Mouse (Mus musculus) induced T-regulatory cell, adult 2 months (primary cell): ENCODE measurements around the gene Mag.
"Not testable (repeated sequence)": the region's sequence is repeated elsewhere in the genome, so short reads cannot be mapped to it uniquely, and the experiment has no call there.

Source experiments
- DNase-seq: peaks from one replicate; pipeline ENCODE4 v3.0.0-alpha.2; 2012; ENCODE audit warnings: low read depth

Mag gene

DNA sequence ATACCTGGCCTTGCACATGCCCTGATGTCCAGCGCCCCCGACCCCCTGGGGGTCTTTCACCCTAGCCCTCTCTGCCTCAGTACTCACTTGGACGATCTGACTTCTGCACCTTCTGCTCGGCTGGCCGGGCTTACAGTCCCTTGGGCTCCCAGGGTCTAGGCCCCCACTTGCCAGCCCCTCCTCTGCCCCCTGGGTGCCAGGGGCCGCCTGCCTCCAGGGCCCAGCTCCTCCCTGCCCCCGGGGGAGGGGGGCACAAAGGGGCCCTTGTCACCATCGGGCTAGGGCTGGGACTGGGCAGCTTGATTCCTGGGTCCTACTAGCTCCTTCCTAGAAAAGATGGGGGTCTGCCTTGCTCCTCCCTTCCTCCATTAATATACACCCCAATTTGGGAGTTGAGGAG is at the start of gene Mag:
Gene Mag (minus strand): TSS at position 142 of the 400 bp plus-strand sequence.
- DNase-seq = no peak

DNA sequence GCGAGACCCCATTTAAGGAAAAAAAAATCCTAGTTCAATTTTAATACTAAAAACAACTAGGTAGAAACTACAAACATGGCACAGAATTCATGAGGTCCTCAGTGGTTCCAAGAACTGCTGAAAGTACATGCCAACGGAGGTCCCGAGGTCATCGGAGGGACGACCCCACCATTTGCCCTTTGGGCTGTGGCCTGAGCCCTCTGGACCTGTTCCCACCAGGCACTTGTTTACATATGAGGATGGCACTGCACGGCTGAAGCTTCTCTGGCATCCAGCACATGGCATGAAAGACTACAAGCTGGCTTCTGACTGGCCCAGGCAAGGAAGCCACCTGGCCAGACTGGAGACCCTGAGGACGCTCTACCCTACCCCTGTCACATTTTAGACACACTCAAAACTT is 49.7 kb upstream of the Mag start:
- no peak for DNase-seq

DNA sequence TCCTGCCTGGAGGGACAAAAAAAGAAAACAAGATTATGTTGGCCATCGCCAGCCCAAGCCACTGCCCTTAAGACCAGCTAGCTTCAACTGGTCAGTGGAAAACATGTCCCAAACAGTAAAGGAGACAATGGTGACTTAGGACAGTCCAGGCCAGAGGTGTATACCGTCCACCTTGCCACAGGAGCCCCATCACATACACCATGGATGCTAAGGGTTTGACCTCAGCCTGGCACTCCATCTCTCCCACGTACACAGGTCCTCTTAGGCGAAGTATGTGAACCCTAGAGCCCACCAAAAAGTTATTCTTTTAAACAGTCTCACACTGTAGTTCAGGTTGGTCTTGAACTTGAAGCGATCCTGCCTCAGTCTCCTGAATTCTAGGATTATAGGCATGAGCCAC is 48.2 kb upstream of the Mag start:
- DNase-seq = no peak

DNA sequence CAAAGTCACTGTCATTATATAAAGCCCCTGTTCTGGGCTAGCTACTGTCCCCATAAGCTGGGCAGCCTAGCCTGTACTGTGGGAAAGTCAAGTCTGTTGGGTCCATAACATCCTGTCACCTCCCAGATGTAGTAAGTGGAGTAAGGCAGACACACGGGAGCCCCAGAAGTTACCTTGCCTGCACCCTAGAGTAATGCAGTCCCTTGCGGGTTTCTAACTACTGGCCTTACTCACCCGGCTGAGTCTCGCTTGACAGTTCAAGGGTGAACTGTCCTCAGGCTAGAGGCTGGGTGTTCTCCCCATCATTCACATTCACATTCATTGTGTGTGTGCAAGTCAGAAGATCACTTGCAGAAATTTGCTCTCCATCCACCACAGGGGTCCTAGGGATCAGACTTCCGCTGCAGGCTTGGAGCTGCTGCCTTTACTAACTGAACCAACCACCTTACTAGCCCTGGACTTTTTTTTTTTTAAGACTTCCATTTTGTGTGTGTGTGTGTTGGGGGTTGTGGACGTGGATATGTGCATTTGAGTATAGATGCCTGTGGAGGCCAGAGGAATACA is 45.2 kb upstream of the Mag start:
- no peak for DNase-seq

DNA sequence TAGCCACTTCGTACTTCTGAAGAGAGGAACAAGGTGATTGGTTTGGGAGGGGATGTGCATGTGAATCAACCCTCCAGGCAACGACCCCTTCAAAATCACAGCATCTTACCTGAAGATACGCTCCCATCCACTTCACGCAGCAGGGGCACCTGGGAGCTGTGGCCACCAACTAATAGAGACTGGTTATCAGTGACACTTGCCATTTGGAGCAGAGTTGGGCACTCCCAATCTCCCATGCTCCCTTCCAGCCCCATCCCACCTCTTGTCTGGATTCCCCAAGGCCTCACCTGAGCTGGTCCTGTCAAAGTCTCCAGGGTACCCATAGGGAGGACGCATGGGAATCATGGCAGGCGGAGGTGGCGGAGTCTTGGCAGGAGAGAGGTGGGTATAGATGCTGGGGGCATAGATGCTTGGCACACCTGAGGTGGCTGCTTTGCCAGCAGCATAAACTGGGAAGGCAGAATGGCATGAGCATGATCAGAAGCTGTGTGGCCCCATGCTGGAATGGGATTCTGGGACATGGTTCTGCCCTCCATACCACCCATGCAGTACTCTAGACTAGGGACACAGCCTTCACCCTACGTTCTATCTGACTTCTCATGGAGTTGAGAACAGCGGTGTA is 44.3 kb upstream of the Mag start:
- no peak for DNase-seq

DNA sequence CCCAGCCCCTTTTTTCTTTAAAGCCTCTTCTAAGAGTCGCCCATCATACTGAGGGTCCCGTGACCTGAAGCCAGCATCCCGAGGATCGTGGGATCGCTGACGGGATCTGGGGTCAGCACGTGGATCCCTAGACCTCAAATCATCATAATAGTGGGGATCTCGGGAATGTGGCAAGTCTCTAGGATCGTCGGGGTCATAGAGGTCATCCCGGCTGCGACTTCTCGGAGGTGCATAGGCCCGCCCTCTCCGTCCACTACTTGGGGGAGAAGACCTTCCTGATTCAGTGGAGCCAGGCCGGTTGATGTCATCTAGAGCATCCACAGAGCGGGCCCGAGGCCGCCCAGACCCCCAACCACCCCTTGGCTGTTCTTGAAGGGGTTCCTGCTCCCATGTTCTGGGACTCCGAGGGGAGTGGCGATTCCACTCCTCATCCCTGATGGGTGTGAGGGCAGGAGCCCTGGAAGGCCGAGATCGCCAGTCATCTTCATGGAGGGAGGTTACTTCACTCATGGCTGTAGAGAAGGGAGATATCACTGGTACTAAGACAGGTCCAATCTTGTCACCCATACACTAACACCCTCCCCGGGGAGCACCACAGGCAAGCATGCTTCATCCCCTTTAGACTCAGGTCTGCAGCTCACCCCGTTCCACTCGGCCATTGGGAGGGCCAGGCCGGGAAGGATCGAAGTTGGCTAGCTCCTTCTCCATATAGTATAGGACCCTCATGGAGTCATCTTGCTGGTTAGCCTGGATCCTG is 43.6 kb upstream of the Mag start:
- DNase-seq = no peak

DNA sequence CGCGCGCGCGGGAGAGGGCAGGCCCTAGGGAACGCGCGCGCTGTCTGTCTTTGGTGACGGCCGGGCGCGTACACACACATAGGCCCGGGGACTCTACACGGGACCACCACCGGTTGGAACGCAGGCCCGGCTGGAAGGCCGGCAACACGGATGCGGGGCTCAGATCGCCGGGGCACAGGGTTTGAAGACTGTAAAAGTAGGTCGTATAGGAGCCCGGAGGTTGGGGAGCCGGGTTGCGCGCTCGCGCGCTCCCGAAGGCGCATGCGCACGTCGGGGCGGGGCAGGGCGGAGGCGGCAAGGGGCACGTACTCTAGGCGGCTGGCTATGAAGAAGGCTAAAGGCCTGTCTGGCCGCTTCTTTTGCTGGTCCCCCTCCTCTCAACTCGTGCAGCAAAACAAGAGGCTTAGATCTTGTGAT is 42.7 kb upstream of the Mag start:
- DNase-seq = peak; percentile 95

DNA sequence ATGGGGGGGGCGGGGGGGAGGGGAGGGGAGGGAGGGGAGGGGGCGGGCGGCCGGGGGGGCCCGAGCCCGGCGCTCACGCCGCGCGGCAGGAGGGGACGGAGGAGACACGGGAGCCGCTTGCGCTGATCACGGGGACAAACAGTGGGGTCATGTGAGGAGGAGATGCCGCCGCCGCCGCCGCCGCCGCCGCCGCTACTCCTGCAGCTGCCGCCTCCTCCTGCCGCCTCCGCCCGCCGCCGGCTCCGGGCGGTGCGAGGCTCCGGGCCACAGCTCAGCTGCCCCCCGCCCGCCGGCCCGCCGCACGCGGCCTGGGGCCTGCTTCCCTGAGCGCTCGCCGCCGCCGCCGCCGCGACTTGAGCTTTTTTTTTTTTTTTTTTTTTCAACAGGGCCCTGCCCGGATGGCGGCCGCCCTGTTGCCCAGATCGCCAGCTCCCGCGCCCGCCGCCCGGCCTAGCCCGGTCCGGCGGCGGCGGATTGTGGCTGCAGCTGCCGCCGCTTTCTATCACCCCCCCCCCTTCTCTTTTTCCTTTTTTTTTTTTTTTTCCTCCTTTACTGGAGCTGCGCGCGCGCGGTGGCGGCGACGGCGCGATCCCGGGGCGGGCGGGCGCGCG is 42.2 kb upstream of the Mag start, which contains the start of gene Usf2:
Gene Usf2 (minus strand): TSS at position 48 of the 611 bp plus-strand sequence.
- peak; percentile 83 for DNase-seq

DNA sequence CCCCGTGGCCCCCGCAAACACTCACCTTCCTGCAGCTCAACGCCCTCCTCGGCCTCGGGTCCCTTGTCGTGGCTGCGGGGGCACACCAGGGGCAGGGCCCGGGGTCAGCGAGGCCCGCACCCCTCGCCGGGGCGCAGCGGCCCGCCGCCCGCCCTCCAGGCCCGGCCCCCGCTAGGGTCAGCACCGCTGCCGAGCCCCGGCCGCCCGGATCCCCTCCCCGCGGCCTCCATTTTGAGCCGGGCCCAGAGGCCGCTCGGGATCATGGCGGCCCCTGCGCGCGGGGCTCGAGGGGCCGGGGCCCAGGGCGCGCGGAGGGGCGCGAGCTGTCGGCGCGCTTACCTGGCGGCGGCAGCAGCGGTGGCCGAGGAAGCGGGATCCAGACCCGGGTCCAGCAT is 41.7 kb upstream of the Mag start:
- peak; percentile 64 for DNase-seq

DNA sequence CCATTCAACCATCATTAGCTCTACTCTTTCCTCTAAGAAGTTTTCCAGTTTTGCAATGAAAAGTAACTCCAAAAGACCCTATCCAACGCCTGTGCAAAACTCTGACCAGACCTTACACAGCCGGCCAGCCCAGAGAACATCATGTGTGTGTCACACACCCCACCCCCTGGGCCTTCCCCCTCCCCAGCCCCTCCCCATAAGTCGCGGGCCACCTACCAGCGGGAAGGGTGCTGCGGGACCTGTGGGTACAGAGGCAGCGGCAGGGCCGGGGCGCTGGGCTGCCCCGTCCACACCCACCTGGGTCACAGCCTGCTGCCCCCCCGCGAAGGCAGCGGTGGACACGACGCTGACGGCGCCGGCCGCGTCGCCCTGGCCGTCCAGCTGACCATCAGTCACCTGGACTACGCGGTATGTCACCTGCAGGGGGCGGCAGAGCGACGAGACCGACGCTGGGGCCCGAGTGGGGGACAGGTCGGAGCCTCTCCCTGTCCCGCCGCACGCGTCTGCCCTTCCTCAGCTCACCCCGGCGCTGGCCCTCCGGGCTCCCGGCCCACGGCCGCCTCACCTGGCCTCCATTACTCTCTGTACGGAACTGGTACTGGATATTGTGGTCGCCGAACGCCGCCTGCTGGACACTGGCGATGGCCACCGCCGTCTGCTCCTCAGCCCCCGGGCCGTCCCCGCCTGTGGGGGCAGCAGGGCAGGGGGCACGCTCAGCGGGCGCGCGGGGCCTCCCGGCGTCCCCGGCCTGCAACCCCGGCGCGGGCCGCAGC is 41.1 kb upstream of the Mag start:
- DNase-seq = peak; percentile 86

DNA sequence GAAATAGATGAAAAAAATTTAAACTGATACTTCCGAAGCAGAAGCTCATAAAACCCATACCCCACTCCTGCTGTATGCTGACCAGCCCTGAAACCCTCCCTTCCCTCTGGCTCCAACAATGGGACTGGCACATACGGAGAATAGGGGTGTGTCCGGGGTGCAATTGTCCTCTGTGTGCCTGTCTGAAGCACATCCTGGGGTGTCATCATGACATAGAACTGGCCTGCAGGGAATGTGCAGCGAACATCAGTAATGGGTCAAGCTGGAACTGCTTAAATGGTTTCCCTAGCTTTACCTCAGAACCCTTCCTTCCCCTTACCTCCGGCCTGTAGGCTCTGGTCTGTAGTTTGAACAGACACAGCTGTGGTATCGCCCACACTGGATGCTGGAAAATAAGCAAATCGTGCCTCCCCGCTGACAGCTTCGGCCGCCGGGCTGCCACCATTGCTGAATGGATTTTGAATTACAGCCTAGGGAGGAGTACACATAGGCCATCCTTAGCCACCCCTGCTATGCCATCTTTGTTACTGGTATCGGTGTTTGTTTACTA is 40.4 kb upstream of the Mag start:
- no peak for DNase-seq

DNA sequence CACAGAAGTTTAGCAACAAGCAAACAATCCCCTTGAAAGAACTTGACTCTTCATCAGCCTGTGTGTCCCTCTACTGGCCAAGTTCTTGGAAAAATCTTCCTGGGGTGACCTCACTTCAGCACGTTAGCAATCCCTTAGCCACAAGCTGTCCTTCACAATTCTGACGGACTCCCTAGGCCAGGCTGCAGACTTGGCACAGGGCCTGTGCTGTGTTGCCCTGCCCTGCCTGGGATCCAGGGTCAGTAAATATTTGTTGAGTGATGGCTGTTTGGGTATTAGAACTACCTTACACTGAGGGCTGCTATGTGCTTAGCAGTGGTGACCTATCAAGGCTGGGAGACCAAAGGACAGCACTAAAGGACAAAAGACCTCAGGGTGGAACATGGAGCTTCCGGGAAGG is 39.4 kb upstream of the Mag start:
- no peak for DNase-seq

DNA sequence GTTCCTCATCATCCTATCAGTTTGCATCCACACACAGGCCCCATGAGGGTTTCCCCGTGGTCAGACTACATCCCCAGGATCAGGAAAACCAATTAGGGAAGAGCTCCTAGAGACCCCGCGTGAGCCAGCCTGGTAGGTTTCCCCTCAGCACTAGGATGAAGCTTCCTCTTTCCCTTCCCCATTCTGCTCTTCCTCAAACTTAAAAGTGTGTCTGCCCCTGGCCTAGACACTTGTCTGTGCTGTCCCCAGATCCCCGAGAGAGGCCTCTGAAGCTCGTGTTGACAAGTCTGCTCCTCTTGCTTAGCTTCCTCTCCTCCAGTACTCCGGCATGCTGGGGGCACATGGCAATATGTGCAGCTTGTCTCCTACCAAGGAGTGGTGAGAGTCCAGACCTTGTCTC is 38.8 kb upstream of the Mag start:
- DNase-seq = no peak

DNA sequence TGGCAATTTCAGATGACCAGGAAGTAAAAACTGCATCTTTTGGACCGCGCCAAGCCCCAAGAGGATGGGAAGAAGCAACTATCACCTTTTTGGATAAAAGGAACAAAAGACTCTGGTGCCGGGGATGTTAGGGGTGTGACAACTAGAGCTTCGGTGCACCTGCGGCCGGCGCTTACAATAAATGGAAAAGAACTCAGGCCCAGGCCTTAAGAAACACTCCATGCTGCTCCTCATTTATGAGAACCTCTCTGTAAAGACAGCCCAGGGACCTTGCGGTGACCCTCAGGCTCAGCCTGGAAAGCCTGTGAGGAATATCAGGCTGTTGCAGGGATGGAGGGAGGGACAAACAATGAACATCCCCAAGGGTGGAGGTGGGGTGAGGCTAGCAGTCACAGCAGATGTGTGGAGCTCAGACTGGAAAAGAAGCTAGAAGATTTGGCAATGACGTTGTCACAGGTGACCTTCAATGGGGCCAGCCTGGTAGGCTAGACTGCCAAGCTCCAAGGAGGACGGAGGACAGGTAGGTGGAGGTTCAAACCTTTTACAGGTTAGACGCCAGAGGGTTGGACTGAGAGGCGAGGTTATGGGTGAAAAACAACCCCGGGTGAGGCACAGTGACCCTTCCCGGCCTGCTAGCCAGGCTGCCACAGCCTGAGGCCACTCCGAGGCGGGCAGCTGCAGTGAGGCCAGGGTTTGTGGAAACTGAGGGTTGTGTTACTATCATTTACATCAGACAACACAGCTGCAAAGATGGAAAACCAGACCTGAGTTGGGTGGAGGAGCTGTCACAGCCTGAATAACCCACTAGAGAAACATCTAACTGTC is 38.0 kb upstream of the Mag start:
- no peak for DNase-seq

DNA sequence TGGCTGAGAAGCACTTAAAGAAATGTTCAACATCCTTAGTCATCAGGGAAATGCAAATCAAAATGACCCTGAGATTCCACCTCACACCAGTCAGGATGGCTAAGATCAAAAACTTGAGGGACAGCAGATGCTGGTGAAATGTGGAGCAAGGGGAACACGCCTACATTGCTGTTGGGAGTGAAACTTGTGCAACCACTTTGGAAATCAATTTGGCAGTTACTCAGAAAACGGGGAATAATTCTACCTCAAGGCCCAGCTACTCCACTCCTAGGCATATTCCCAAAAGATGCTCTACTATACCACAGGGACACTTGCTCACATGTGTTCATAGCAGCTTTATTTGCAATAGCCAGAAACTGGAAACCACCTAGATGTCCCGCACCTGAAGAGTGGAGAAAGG is 35.2 kb upstream of the Mag start:
- DNase-seq = not testable (repeated sequence)

DNA sequence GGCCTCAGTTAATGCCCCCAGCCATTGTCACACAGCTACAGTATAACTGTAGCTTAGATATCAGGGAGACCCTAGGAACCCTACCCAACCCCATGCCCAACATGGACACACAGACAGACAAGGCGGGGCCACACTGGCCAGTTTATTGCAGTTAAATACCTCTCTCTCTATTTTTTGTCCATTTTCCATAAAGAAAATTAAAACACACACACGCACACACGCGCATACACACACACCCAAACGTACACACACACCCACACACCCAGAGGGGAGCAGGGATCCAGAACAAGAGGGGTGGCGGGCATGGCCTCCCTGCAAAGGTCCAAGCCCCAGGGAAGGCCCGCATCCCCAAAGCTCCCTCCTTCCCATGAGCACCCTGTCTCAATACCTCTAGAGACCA is 31.2 kb upstream of the Mag start:
- no peak for DNase-seq

DNA sequence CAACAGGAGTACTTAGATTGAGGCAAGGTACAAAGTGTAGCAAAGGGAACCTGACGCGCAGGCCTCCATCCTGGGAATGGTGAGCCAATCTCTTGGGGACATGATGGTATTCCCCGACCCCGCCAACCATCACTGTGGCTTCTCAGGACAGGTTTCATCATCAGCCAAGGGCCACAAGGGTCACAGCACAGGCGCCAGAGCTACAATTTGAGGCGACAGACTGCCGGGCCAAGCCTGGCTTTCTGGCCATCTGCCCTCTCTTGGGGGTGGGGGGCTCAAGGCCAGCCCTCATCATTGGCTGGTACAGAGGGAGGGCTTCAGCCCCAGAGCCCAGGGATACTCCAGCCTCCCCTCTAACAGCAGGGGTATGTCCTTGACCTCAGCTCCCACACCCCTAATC is 30.8 kb upstream of the Mag start:
- not testable (repeated sequence) for DNase-seq

DNA sequence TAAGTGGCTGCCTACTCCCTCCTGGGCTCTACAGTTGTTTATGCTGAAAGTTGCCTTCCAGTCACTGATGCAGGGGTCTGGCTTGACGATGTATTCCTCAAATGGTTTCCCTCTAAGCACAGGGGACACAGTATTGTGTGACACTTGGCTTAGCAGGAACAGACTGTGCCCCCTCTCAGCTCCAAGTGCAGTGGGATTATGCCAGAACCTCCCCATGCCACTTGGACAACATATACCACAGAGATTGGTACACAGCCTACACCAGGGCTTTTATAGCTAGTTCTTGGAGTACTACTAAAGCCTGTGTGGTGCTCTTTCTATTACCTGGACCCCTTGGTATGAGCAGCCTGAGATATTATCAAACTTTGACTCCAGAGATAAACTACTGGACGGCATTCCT is 30.0 kb upstream of the Mag start:
- not testable (repeated sequence) for DNase-seq

DNA sequence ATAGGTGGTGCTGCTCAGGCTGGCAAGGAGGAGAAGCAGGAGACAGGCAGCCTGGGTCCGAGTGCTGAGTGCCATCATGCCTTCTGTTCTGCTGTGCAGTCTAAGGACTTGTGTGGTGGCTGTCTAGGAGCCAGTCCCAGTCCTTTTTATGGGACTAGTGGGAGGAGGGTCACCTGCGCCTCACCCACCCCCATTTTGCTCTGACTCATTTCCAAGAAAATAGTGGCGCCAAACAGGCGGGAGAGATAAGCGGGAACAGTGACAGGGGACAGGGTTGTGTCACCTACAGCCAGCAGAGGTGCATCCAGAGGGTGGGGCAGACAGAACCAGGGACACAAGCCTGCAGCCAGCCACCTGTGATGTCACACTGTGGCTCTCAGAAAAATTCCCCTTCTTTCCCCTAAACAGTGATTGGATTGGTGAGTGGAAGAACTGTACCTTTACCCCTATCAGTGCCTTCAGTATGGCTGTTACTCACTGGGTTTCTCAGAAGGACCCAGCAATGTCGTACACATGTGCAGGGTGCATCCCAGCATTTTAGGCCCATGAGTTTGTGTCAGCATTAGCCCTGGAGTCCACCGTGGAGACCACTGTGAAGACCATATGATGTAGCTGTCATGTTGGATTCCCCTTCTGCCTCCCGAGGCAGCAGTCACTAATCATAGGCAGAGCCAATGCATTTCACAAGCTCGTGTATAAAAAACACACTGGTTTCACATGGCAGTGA is 29.4 kb upstream of the Mag start, which contains the start of gene Hamp:
Gene Hamp (minus strand): TSS at position 124 of the 727 bp plus-strand sequence.
- no peak for DNase-seq

DNA sequence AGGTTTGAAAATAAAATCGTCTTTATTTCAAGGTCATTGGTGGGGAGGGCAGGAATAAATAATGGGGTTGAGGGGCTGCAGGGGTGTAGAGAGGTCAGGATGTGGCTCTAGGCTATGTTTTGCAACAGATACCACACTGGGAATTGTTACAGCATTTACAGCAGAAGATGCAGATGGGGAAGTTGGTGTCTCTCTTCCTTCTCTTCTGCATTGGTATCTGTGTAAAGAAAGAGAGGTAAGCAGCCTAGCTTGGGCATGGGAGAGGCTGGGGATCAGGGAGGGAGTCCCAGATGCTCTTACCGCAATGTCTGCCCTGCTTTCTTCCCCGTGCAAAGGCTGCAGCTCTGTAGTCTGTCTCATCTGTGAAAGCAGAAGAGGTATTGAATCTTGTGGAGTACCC is 27.7 kb upstream of the Mag start:
- DNase-seq = not testable (repeated sequence)
